Mouse (Mus musculus) megakaryocyte-erythroid progenitor cell, adult 5-6 weeks (primary cell): ENCODE data around the gene Fyn. TPM values are rescaled to one million over a fixed set of nuclear protein-coding genes. Genes with fewer than 3 reads are reported as not detected.

ENCODE experiments used
- ATAC-seq: replicated peaks from 2 replicates; pipeline ENCODE4 v1.8.0; 2016; ENCODE audit warnings: mild to moderate bottlenecking, inconsistent platforms; ENCODE audit not compliant: severe bottlenecking, poor library complexity, low FRiP score, low TSS enrichment
- total RNA-seq, 2 experiments: library from RNA; stranded (forward) in 1 of 2; stranded (reverse) in 1 of 2; fragments of 200-1000, 215-1000 nt in 1 of 2; fragments of >200 nt in 1 of 2; fragmentation: Nextera tagmentation in 1 of 2; gene quantifications; 2 replicates each; pipeline ENCODE4 v1.2.3; 2014 to 2017

Gene Fyn
- total RNA-seq, 2 experiments from 2014 or later, result 16.5 to 29.4 TPM

DNA sequence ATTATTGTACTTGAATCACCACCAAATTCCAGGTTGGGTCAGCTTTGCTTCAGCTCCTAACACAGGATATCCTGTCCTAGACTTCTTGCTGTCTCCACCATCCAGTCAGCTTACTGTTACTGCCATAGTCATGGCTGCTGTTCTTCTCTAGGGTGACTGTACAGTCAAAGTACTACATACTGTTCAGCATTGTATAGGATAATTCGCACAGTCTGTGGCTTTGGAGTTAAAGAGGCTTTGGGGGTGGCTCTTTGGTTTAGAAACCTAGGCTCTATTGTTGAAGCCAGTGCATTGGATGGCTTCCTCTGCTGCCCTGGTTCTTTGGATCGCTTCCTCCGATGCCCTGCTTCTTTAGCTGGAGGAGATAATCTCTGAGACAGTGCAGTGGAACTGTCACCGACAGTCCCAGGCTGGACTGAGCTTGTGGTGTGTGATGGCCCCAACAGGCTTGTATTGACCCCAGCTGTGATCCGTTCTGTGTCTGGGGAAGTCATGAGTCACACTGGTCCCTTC is 174.7 kb downstream of the Fyn start:
- no peak for ATAC-seq

DNA sequence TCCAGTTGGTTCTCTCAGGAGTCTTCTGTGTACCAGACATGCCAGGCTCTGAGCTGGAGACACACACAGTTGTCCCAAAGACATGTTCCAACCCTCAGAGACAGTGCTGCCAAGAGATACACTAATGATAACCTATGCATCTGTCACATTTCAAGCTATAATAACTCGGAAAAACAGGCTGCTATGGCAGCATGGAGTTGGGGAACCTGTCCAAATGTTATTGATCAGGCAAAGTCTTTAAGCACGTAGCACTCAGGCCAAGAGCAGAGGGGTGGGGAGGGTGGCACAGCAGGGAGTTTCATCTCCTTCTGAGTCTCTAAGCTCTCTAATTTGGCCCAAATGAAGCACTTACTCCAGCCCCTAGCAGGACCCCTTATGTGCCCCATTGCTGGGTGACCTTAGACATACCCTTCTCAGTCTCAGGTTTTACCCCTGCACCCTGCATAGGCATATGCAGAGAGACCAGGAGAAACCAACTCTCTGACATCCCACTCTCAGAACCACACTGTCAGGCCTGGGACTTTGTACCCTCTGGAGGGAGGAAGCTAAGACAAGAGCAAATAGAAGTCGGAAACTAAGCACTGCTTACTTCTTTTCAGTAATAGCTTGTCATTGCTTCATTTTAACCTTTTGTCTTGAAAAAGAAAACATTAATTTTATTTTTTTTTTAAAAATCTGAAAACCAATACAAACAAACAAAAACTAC is 178.9 kb downstream of the Fyn start:
- ATAC-seq, result no peak

DNA sequence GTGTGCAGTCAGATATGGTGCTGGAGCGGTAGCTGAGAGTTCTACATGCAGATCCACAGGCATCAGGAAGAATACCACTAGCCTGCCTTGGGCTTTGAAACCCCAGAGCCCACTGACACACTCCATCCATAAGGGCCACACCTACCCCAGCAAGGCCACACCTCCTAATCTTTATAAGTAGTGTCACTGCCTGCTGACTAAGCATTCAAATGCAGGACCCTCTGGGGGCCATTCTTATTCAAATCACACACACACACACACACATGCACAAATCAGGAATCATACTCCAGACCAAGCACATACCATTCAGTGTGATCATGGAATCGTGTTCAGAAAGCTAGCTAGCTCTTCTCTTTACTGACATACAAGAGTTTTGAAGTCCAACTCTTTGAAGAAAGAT is 182.1 kb downstream of the Fyn start:
- ATAC-seq, result no peak

DNA sequence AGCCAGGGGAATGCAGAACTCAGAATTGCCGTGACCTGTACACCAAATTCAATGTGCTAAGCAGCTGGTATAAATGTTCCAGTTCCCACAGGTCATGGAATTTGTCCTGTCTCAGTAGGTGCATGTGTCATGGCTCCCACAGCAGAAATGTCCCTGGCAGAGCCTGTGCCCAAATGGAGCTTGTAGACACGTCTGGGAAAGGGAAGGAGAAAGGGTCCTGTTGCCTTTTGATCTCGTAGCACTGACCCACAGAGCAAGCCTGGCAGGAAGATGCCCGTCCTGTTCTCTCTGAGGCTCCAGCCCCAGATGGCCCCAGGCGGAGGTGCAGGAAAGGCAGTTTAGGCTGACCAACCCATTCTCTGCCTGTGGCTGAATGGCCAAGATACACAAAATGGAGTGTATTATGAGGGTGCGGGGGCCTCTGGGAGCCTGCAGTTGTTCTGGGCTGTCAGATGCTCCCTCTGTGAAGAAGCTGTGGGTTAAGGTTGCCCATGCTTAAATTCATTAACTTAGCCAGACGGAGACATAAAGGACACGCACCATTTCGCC is 183.1 kb downstream of the Fyn start:
- ATAC-seq, result no peak

DNA sequence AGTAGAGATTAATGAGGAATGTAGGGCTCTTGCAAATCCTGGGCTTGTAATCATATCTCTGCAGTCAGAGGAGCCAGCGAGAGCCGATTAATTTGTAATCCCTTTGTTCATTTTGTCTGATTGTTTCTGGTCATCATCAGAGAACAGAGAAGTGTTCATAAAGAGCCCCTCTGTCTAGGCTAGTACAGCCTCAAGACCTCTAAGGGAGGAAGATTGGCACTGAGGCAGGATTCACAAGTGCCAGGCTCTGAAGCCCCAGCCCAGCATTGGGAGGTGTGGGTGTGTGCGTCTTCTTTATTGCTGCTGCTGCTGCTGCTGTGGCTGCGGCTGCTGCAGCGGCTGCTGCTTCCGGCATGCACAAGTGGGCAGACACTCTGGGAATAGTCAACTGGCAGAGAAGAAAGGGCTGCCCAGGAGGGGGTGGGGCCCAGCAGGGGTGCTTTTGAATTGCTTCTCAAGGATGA is 183.7 kb downstream of the Fyn start:
- ATAC-seq, result no peak

DNA sequence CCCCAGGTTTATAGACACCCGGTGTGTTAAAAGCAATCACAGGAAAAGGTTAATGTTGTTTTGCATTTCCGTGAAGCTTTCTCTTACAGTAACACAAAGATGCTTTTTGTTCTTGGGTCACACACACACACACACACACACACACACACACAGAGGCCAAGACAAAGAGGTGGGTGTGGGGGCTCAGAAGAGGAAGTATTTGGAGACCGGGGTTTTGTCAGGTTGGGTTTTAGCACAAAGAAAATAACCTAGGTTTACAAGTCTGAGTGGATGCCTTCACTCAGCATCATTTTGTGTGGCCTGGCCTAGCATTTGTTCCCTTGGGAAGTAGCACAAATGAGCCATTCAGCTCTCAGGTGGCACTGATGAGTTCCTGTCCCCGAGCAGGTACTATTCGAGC is 184.2 kb downstream of the Fyn start:
- ATAC-seq, result no peak

DNA sequence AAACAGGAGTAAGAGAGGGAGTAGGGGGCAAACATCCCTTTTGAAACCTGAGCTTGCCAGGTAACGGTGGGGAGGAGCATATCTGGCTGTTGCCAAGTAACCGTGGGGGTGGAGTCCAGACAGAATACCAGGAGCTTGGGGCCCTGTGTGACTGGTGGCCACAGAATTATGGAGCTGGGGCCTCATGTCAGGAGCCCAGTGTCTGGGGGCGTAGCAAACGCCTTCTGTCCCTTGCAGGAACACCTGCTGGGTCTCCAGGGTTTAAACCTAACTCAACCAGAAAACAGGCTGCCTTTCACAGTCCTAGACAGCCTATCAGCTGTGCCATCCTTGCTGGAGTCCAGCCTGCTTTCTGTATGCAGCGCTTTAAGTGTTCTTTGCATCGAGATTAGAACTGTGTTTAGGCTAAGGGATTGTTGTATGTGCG is 186.6 kb downstream of the Fyn start:
- 0 out of 2 replicates have a peak, but pooled peaks have one; percentile 39 for ATAC-seq

DNA sequence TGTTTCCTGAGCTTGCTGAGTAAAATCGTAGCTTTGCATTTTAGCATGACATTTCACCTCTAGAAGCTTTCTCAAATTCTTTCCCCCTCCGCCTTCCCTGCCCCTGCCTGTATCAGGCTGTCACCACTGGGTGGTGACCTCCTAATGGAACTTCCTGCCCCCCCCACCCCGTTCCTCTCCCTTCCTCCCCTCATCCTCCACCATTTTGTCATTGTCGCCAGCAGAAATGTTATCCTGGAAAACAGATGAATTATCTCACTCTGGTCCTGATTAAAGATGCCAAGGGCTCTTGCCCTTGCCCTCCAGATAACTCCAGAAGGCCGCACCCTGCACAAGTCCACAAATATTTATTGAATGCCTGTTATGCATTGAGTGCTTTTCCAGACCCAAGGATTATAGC is 187.1 kb downstream of the Fyn start:
- ATAC-seq, result 0 out of 2 replicates have a peak, but pooled peaks have one; percentile 13

DNA sequence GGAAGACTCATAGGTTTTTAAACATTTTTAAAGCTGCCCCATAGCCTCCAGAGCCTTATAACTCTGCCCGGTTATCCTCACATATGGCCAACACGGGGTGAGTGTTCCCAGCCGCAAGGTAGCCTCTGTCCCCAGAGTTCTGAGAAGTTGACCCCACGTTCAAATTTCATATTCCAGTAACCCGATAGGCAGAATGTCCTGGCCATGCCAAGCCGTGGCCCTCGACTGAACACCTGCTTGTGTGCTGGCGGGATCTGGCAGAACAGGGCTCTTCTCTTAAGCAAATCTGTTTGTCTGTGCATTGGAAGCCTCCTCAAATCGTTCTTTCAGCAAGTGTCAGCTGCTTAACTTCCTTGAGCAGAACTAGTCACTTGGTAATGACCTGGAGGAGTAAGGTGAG is 188.7 kb downstream of the Fyn start:
- ATAC-seq, result no peak

DNA sequence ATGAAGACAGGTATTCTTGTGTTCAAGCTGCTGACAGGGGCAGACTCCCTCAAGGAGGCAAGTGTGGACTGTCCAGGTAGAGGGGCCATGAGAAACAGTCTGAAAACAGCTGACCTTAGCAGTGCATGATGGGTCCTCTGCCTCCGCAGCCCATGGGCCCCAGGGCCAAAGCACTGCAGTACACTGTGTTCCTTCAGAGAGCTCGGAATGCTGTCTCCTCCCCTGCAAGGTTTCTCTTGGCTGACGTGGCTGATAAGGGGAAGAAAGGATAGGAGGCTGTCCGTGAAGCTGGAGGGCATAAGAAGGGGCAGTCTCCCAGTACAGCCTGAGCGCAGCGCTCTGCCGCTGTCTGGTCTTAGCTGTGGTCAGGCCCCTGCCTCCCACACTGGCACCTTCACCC is 189.2 kb downstream of the Fyn start:
- no peak for ATAC-seq

DNA sequence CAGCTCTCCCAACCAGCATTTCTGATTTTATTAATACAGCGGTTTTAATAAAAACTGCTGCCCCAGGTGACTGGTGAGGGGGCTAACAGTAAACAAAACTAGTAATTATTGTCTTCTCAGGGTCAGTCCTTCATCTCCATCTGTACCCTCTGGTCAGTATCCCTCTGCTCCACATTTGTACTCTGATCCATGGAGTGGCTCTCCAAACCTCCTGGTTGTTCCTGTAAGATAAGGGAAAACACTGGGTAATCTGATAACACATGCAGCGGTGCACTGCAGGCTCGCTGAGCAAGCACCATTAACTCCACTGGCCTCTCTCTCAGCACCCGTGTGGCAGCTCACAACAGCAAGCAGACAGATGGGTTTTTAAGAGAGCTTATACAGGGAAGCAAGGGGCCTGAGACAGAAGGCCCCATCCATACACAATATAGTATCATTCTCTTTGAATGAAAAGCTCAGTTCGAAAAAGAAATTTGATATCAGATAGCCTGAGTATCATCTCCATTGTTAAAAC is 189.9 kb downstream of the Fyn start:
- no peak for ATAC-seq

DNA sequence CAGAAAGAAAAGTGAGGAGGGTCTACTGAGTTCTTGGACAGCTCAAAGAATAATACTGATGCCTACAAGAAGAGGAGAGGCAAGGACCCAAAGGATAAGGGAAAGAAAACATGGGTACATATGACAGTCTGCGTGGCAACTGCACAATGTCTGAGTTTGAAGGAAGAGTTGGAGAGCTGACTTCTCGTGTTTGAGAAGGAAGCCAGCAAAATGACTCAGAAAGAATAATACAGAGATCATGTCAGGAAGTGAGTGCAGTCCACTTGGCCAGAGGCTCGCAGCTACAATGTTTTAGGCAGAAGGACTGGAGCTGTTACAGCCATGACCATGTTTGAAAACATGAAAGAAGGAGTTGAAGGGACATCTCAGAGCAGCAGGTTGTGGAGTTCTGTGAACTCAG is 190.7 kb downstream of the Fyn start:
- ATAC-seq, result no peak

DNA sequence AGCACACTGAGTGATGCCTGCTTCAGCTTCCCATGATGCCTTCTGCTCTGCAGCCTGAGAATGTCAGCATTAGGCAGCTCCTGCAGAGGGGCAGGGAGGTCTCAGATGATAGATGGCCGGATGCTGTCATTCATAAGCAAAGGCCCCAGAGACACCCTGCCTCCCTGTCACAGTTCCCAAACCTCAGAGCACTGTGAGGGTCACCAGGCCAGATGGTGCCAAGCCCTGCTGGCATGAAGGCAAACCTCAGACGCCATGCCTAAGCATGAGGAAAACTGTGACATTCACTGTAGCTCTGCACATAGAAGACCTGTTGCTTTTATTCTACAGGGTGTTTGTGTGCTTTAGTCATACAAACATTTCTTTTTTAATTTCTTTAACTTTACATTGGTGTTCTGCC is 193.7 kb downstream of the Fyn start:
- no peak for ATAC-seq

DNA sequence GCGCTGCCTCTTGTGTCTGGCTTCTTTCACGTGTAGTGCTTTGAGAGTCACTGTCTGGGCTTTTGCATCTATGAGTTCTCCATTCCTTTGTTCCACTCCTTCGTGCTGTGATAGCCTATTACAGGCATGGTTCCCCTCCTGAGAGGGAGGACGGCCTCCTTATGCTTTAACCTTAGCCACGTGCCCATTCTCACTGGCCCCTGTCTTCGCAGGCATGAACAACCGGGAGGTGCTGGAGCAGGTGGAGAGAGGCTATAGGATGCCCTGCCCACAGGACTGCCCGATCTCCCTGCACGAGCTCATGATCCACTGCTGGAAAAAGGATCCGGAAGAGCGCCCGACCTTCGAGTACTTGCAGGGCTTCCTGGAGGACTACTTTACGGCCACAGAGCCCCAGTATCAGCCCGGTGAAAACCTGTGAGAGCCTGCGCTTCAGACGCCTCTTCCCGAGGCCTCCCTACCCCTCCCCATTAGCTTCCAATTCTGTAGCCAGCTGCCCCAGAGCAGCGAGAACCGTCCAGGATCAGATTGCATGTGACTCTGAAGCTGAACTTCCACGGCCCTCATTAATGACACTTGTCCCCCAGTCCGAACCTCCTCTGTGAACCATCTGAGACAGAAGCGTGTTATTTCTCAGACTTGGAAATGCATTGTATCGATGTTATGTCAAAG is 195.0 kb downstream of the Fyn start:
- no peak for ATAC-seq

DNA sequence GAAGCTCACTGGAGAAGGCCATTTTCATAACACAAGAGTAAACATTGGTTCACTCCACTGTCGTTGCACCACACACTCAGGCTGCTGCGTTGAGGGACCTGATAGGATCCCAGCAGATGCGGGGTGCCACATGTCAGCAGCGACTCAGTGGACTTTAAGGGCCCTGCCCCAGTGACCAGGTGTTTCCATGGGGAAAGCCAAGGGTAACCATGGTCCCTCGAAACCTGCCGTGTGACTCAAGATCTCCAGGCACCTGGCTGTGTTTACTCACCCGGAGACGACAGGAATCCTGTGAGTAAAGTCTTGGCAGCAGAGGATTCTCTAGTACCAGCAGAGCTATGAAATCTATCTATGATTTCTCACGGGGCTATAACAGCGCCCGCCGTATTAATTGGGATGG is 198.2 kb downstream of the Fyn start:
- ATAC-seq, result no peak

DNA sequence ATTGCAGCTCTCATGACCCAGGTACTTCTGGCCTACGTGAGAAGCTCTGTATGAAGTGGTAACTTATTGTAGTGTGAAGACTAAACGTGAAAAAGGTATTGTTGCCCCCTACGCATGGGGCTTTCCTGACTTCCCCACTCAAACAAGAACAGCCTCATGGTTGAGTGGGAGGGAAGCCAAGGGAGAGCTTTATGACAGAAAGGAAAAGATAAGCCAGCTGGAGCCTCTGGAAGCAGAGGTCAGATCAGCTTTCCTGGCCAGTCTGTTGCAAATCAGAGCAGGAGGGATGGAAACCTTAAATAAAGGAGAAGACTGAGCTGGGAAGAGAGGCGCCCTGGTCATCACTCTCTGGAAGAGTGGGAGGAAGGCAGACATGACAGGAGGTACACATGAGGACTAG is 200.3 kb downstream of the Fyn start:
- ATAC-seq, result no peak

DNA sequence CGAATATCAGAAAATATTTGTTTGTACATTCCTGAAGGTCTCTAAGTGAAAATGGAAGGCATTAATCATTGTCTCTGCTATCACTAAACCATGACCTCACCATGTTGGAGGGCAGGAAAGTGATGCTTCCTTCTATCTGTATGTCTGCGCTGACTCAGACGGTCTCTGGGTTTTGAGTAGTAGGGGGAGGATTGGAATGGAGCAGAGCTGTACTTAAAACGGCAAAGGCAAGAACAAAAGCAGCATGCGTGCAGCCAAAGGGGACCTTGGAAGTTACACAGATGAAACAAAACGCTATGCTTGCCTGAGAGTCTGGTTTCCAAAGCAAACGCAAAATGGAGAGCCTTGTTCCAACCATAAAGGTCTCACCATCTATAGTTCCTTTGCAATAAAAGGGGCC is 202.4 kb downstream of the Fyn start:
- no peak for ATAC-seq

DNA sequence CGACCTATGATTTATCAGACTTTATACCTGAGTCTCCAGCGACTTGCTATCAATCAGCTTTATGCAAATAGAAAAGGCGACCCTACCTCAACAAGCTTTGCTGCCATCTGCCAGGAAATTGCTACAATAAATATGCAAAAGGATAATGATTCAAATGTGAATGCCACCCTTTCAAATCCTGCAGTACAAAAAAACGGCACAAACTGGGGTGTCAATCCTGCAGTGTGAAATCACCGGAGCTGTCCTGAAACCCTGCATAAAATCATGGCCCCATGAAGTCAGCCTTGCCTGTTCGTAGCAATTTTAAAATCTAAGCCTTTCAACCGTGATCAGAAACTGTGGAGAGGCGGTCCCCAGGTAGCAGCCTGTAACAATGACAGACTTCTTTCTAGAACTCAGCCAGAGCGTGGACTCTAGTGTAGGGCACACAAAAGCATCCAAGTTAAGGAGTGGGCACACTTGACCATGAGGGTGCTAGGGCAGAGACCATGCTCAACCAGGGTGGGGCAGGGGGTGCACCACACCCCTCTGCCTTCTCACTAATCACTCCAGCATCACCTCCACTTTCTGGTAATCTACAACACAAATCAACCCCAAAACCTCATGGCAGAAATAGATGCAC is 203.5 kb downstream of the Fyn start:
- ATAC-seq, result no peak

DNA sequence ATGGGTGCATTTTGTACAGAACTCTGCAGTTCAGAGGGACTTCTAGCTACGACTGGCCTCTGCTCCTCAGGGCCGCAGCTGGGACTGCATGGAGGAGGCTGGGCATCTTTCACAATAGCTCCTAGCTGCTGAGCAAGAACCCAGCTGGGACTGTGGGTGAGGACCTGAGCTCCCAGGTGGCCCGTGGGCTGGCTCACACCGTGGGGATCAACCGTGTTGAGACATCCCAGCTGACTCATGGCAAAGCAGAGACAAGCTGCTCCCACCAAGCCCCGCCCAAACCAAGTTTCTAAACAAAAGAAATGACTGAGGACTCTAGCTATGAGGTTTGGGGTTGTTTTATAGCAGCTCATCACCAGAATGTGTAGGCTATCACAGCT is 204.0 kb downstream of the Fyn start:
- 0 out of 2 replicates have a peak, but pooled peaks have one; percentile 8 for ATAC-seq

DNA sequence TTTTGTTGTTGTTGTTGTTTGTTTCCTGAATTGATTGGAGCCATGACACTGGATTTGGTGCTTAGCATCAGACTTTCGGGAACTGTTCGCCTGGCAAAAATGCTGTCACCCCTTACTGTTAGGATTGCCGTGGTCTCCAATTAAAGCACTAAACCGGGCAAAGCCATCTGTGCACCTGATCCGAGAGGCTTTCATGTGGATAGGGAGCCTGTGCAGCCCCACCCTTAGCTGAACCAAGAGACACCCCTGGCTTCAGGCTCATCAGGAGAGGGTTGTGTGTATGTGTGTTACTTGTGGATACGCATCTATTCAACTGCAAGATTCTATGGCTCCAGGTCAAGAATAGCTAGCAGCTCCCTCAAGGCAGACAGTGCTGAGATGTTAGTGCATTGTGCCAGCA is 207.8 kb downstream of the Fyn start:
- ATAC-seq, result no peak
